Mouse (Mus musculus) MEL (cell line): ENCODE data around the gene Syt9.
A peak's percentile ranks its signal among the peaks of the same experiment; 100 is the strongest.

Source experiments
- CHD2 ChIP-seq: IDR thresholded peaks from 2 replicates; pipeline ENCODE4 v1.6.1; 2011; ENCODE audit warnings: low read length, improper control_type of control experiment
- CTCF ChIP-seq, 3 experiments: IDR thresholded peaks in 2 of 3; conservative IDR thresholded peaks in 1 of 3; 2 replicates each; pipeline ENCODE4 v1.5.1; 2011 to 2012; ENCODE audit warnings: low read length in 3 of 3, low read depth in 2 of 3, mild to moderate bottlenecking in 2 of 3, improper control_type of control experiment in 1 of 3, inconsistent platforms in 1 of 3, mixed read lengths in 1 of 3, moderate library complexity in 1 of 3; ENCODE audit not compliant: control insufficient read depth in 1 of 3, insufficient read depth in 1 of 3, poor library complexity in 1 of 3, severe bottlenecking in 1 of 3
- E2F4 ChIP-seq: IDR thresholded peaks from 2 replicates; pipeline ENCODE4 v1.6.1; 2011; ENCODE audit warnings: low read depth, low read length, improper control_type of control experiment, borderline replicate concordance
- EP300 ChIP-seq, 2 experiments: IDR thresholded peaks; 2 replicates each; pipeline ENCODE4 v1.6.1; 2011; ENCODE audit warnings: improper control_type of control experiment in 2 of 2, low read length in 2 of 2, low read depth in 1 of 2, mild to moderate bottlenecking in 1 of 2
- ETS1 ChIP-seq: IDR thresholded peaks from 2 replicates; pipeline ENCODE4 v1.6.1; 2012; ENCODE audit warnings: low read depth, mild to moderate bottlenecking, inconsistent platforms, low read length, improper control_type of control experiment, moderate library complexity
- GABPA ChIP-seq: IDR thresholded peaks from 2 replicates; pipeline ENCODE4 v1.6.1; 2012; ENCODE audit warnings: low read depth, mild to moderate bottlenecking, inconsistent platforms, low read length, improper control_type of control experiment, moderate library complexity
- HCFC1 ChIP-seq: IDR thresholded peaks from 2 replicates; pipeline ENCODE4 v1.6.1; 2012; ENCODE audit warnings: low read depth, mild to moderate bottlenecking, inconsistent platforms, low read length, improper control_type of control experiment, moderate library complexity
- MAFK ChIP-seq: IDR thresholded peaks from 2 replicates; pipeline ENCODE4 v1.6.1; 2011; ENCODE audit warnings: low read depth, mild to moderate bottlenecking, low read length, improper control_type of control experiment, borderline replicate concordance
- NRF1 ChIP-seq: IDR thresholded peaks from 2 replicates; pipeline ENCODE4 v1.6.1; 2014; ENCODE audit warnings: low read depth, mild to moderate bottlenecking, inconsistent platforms, low read length, improper control_type of control experiment, moderate library complexity; ENCODE audit not compliant: poor library complexity, insufficient read depth, severe bottlenecking
- POLR2A ChIP-seq, 2 experiments: IDR thresholded peaks; 2 replicates each; pipeline ENCODE4 v1.6.1; 2011 to 2012; ENCODE audit warnings: low read length in 2 of 2, mild to moderate bottlenecking in 2 of 2, control low read depth in 1 of 2, improper control_type of control experiment in 1 of 2, low read depth in 1 of 2, moderate library complexity in 1 of 2; ENCODE audit not compliant: control insufficient read depth in 1 of 2, insufficient read depth in 1 of 2, poor library complexity in 1 of 2
- POLR2AphosphoS5 ChIP-seq: IDR thresholded peaks from 2 replicates; pipeline ENCODE4 v1.6.1; 2012; ENCODE audit warnings: low read depth, borderline replicate concordance, mild to moderate bottlenecking, inconsistent platforms, low read length, moderate library complexity, mixed read lengths
- RCOR1 ChIP-seq: IDR thresholded peaks from 2 replicates; pipeline ENCODE4 v1.6.1; 2012; ENCODE audit warnings: low read depth, mild to moderate bottlenecking, inconsistent platforms, low read length, improper control_type of control experiment
- ZC3H11A ChIP-seq: IDR thresholded peaks from 2 replicates; pipeline ENCODE4 v1.6.1; 2012; ENCODE audit warnings: low read depth, mild to moderate bottlenecking, inconsistent platforms, low read length, improper control_type of control experiment
- ZNF384 ChIP-seq: IDR thresholded peaks from 2 replicates; pipeline ENCODE4 v1.6.1; 2012; ENCODE audit warnings: low read depth, mild to moderate bottlenecking, inconsistent platforms, low read length, improper control_type of control experiment

DNA sequence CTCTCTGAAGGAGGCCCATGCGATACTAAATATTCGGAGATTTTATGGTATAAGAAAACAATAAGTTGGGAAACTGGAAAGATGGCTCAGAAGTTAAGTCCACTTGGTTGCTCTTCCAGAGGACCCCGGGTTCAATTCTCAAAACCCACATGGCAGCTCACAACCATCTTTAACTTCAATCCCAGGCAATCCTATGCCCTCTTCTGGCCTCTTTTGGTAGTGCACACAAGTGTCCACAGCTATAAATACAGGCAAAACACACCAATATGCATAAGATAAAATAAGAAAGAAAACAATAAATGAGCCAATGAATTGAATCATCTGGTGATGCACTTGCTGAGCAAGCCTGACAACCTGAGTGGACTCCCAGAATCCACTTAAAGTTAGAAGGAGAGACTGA lies 185.4 kb downstream of the Syt9 start:
- TF ChIP-seq NRF1: no peak
- TF ChIP-seq CHD2: no peak
- no peak for TF ChIP-seq POLR2A (IDR thresholded peaks at IDR 0.05; ENCODE audit: control insufficient read depth in 1 of 2, insufficient read depth in 1 of 2, low read depth in 1 of 2, low read length in 2 of 2, poor library complexity in 1 of 2)
- no peak for TF ChIP-seq E2F4
- TF ChIP-seq EP300 (IDR thresholded peaks at IDR 0.05; ENCODE audit: low read depth in 1 of 2, low read length in 2 of 2): no peak
- TF ChIP-seq CTCF (IDR thresholded peaks at IDR 0.05 in 2 of 3, conservative IDR thresholded peaks at IDR 0.05 in 1 of 3; ENCODE audit: control insufficient read depth in 1 of 3, insufficient read depth in 1 of 3, low read depth in 2 of 3, low read length in 3 of 3, poor library complexity in 1 of 3, severe bottlenecking in 1 of 3): peak in 2 of 3 experiments; percentile 13 to 26; a peak in 3 of 6 replicates
- TF ChIP-seq ZNF384: no peak
- TF ChIP-seq GABPA: no peak
- no peak for TF ChIP-seq MAFK
- no peak for TF ChIP-seq ETS1
- no peak for TF ChIP-seq POLR2AphosphoS5
- no peak for TF ChIP-seq HCFC1
- TF ChIP-seq ZC3H11A: no peak
- no peak for TF ChIP-seq RCOR1
